Mouse (Mus musculus) left cerebral cortex, adult 11 months (tissue): ENCODE results near the gene D1Pas1.

Source experiments
- DNase-seq: peaks from one replicate; pipeline ENCODE4 v3.0.0; 2022; ENCODE audit warnings: low spot score

D1Pas1 gene

DNA sequence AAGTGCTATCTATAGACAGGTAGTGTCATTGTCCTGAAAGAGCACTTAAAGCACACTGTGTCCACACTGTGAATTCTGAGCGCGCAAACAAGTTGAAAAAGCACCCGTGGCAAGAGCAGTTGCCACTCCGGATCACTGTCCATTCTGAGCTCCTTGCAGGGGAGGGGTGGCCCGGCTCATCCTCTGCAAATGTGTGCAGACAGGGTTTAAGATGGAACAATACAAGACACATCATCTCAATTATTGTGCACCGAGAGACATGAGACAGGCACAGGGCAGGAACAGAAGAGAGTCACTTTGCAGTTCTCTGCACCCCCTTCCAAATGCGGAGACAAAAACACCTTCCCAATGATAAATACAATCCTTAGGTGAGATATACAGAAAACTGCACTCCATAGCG lies 19.3 kb downstream of the D1Pas1 start:
- no peak for DNase-seq

DNA sequence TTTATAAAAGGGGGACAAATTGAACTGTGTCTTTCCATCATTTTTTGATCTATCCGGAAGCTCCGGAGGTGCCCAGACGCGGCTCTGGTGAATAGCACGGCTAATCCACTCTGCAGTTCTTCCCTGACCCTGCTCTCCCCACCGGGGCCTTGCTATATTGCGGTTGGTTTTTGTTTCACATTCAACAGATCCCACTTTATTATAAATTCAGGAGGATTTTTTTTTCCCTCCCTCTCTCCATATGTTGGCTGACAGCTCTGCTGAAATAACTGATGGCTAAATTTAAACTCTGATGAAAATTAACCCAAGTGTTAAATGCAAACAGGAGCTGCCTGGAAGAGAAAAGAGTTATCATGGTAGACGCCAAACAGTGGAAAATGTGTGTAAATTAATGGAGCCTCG lies 21.1 kb downstream of the D1Pas1 start:
- no peak for DNase-seq

DNA sequence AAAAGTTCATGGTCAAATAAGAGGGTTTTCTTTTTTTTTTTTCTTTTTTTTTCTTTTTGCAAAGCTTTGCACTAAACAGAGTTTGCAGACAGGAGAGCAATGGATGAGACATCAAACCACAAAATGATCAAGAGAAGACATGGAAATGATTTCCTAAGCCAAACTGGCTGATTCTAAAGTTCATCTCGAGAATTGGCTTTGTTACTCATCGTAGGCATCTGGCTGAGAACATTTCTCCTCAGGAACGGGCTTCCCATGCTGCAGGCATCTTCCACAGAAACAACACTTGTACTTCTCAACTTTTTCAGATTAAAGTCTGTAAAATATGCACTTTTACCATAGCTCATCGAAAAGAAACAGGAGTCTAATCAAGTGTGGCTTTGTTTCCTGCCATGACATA lies 21.6 kb downstream of the D1Pas1 start:
- no peak for DNase-seq

DNA sequence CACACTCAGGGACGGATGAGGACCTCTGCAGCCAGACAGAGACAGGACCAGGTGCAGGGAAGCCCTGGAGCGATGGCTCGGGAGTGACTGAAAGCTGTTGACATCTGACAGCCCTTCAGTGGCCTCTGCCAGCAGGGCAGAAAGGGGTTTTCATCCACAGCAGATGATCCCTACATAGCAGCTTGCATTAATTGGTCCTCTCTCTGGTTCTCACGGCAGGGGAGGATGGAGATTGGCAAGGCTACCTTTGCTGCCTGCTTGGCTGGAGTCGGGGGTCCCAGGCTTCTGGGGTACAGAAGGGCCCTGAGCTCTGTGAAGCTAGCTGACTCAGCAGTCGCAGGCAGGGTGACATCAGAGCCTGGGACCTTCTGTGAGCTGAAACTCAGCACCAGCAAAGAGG lies 24.3 kb downstream of the D1Pas1 start:
- DNase-seq = no peak

DNA sequence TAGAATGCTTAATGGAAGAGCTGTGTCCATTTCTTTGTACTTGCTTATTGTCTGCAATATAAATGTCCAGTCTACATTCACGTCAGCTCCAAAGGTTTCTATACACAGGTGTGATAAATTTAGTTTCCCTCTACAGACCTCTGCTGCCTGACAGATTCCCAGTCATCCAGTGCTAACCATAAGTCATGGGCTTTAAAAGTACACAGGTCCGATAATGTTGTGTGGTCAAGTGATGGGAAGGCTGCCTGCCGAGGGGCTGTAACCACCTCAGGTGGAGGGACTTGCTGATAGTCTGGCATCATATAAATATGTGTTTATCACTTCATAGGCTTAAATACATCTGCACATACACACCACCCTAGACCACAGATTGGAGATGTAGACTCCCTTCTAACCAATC lies 24.9 kb downstream of the D1Pas1 start:
- DNase-seq = no peak

DNA sequence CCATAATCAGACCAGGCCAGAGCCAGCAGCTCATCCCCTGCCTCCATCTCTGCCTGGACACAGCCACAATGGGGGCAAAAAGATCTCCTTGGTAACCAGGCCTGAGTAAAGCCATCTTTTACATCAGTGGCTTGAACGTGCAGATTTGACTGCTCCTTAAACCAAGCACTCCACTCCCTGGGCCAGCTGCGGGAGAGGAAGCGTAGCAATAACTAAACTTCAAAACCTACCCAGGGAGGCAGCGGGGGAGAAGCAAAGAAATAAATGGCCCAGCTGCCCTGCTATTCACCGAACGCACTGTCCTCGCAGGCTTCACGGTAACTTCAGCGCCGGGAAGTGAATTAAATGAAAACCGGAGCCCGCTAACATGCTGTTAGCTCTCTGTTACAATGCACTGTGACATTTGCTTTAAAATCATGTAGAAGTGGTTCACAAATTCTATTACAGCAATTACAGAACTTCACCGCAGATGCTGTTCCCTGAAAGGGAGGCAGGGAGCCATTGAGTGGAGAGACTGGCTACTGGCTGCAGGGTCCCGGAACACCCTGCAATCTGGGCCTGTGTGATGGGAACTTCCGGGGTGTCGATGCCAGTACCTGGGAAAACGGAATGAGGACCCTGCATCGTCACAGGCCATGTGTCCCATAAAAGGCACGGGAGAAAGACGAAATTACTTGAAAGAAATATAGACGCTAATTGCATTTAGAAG lies 30.5 kb downstream of the D1Pas1 start:
- no peak for DNase-seq

DNA sequence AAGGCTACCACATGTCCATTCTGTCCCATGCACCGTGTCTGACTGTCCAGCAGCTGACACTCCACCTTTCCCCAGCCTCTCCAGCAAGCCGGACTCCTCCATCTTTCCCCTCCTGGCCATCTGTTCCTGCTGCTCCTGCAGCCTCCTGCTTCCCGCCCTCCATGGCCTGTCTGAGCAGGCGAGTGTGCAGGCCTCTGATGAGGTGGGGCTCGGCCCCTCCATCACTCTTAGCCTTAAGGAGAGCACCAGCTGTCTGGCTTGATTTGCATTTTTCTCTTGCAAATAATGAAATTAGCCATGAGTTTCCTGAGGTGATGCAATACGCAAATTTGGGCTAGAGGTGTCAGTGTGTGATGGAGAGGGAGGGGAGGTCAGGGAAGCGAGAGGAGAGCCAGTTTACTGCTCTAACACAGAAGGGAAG lies 36.2 kb downstream of the D1Pas1 start:
- no peak for DNase-seq

DNA sequence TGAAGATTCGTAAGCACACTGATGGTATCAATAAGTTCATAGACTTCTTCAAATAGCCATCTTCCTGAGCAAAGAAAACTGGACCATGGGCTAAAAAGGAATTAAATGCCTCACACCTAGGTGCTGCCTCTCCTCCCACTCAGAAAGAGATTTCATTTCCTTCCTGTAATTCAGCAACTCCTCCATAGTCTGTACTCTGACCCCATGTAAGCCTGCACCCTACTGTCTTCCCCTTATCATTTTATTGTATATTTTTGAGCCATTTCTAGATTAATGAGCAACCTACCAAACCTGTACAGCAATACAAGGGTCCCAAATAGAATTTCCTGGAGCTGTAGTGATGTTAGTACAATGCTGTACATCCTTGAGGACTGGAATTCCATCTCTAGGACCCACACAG lies 37.1 kb downstream of the D1Pas1 start:
- no peak for DNase-seq

DNA sequence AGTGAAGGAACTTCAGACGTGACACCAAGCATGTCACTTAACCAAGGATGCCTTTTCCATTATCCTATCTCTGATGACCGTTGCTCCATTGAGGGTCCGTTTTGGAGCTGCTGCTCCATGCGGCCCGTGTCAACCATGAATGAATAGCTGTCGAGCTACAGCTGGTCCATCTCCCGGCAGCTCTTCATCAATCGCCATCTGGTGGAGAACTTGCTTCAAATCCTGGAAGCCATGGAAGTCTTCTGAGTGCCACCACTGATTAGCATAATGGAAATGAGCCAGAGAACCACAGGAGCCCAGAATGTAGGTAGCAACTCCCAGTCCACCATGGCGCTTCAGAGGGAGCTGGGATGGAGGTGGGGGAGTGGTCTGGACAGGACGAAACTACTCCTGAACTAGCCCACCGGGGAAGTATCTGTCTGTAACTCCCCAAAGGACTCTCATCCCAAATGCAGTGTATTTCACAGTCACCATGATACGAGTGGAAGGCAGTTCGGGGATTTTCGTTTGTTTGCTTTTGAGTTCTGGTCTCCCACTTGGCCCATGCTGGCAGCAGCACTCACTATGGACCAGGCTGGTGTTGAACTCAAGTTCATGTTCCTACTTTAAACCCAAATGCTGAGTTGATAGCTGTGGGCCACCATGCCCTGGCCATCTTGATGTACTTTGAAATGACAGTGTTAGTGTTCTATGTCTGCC lies 39.2 kb downstream of the D1Pas1 start:
- DNase-seq = no peak

DNA sequence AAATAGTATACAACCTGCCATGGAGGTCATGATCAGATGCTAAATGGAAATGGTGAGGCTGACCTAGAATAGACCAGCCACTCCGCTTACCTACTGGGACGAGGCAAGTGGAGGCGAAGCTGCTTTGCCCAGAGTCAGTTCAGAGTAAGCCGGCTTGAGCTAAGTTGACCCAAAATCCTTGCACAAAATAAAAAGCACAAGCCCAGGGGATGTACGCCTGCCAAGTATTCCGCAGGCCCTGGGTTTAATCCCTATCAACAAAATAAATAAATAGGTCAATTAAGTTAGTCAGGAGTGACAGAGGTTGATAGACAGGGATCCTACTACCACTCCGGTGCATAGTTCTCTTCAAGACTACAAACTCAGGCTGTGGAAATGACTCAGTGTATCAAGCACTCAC lies 41.0 kb downstream of the D1Pas1 start:
- no peak for DNase-seq

DNA sequence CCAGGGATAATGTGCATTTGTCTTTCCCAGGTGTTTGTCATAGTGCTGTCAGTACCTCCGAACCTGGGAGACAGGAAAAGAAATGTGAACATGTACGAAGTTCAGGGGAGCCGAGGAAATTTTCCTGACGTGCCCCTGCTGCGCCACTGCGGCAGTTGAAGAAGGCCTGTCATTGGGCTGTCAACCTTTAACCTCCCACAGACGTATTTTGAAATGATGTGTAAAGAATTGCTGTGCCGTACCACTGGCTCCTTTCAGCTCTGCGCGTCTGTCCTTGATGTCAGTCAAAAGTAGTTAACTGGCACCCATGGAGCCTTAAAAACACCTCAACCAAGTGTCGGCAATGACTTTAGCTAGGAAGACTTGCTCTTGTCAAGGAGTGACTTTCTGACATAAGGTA lies 42.9 kb downstream of the D1Pas1 start:
- no peak for DNase-seq

DNA sequence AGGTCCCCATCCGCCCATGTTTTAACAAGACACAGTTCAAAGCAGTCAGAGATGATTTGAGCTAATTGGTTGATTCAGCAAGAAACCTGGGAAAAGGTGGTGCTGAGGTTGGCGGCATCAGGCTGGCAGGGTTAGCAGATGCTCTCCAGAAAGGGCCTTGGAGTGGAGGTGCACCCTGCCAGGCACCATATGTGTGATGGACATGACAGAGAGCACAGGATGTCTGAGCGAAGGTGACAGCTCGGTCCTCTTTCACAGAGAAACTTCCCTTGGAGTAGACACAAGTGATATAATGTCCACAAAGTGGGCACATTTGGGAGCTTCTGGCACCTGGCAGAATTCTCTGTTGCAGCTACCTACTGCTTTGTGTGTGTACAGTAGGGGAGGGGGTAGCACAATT lies 44.4 kb downstream of the D1Pas1 start:
- DNase-seq = no peak

DNA sequence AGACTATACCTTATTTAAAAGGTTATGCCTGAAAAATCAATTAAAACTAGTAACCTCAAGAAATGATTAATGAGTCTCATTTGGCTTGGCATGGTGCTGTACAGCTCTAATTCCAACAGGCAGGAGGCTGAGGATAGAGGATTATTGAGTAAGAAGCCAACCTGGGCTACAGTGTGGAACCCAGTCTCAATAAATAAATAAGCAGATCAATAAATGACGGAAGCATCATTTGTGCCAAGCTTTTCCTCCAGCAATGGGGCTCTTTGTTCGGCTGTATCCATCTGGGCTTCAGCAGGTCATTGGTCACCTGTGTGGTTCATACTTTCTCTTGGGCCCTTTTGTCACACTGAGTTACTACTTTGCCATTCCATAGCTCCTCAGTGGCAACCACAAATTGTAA lies 46.9 kb downstream of the D1Pas1 start:
- DNase-seq = no peak

DNA sequence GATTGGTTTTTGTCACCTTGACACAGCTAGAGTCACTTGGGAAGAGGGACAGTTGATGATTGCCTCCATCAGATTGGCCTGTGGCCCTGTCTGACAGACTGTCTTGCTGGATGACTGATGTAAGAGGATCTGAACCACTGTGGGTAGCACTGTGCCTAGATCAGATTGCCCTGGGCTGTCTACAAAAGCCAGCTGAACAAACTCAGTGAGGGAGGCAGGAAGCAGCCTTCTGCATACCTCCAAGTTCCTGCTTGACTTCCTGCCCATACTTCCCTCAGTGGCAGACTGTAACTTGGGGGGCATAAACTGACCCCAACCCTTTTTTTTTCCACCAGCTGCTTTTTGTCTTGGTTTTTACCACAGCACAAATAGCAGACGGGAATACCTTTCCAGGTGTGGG lies 48.5 kb downstream of the D1Pas1 start:
- no peak for DNase-seq

DNA sequence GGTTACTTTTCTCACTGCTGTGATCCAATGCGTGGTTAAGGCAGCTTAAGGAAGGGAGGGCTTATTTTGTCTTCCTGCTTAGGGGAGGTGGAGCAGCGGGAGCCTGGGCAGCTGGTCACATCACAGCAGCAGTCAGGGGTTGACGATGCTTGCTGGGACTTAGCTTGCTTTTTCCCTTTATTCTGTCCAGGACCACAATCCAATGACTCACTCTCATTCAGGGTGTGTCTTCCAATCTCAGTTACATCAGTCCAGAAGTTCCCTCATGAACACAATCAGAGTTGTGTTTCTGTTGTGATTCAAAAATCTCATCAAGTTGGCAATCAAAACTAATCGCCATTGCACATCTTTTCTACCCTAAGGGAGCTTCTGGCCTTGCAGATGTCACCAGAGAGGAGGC lies 48.9 kb downstream of the D1Pas1 start:
- DNase-seq = no peak

DNA sequence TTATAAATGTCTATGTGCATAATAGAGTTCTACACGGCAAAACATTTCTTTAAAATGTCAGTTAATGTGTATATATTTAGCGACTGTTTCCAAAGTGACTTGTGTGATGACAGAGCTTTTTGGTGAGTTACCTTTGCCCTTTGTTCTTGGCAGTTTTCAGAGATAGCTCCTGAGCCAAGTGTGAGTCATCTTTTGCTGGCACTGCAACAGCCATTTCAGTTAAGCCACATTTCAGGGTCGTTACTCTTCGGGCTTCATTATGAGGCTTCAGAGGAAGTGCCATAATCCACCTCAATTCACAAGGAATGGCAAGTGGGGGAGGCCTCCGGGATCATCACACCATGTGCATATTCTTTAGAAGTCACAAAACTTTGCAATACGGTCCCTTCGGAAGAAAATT lies 52.8 kb downstream of the D1Pas1 start:
- DNase-seq = no peak
